Mouse (Mus musculus) spleen, adult 18-20 months (tissue): ENCODE measurements at regions not wholly inside any gene's neighbourhood (a gene's known extent, or its start where the extent isn't known, plus 50 kb on each side); places are given as distances from the start of the nearest gene placed in this dataset.

Source experiments
- DNase-seq, 2 experiments: peaks; one replicate each; pipeline ENCODE4 v3.0.0; 2022; ENCODE audit warnings: mixed read lengths in 2 of 2

GRCm38 (mm10) chr10:95032760-95033716 lies 88.4 kb upstream of the Plxnc1 start:
- no peak for DNase-seq

GRCm38 (mm10) chr10:95031371-95031770 lies 86.7 kb upstream of the Plxnc1 start:
- no peak for DNase-seq

GRCm38 (mm10) chr10:95030801-95031200 lies 86.2 kb upstream of the Plxnc1 start:
- no peak for DNase-seq

GRCm38 (mm10) chr10:95029554-95029953 lies 84.9 kb upstream of the Plxnc1 start:
- no peak for DNase-seq

GRCm38 (mm10) chr10:95025569-95026327 lies 81.1 kb upstream of the Plxnc1 start:
- no peak for DNase-seq

- DNase-seq: no peak
Observed at GRCm38 (mm10) chr10:95021209-95021608, 76.6 kb upstream of the Plxnc1 start.

GRCm38 (mm10) chr10:95016896-95017295 lies 72.3 kb upstream of the Plxnc1 start:
- no peak for DNase-seq

GRCm38 (mm10) chr10:95015298-95015951 lies 70.8 kb upstream of the Plxnc1 start:
- DNase-seq: no peak

GRCm38 (mm10) chr10:95013946-95014345 lies 69.3 kb upstream of the Plxnc1 start:
- no peak for DNase-seq

- no peak for DNase-seq
Observed at GRCm38 (mm10) chr10:95013213-95013915, 68.7 kb upstream of the Plxnc1 start.

- DNase-seq: no peak
Observed at GRCm38 (mm10) chr10:95010333-95010732, 65.7 kb upstream of the Plxnc1 start.

- DNase-seq: no peak
Observed at GRCm38 (mm10) chr10:95009081-95009480, 64.4 kb upstream of the Plxnc1 start.

GRCm38 (mm10) chr10:95004065-95004763 lies 59.6 kb upstream of the Plxnc1 start:
- no peak for DNase-seq

- no peak for DNase-seq
Observed at GRCm38 (mm10) chr10:95003621-95004020, 59.0 kb upstream of the Plxnc1 start.

GRCm38 (mm10) chr10:95001650-95002049 lies 57.0 kb upstream of the Plxnc1 start:
- no peak for DNase-seq

GRCm38 (mm10) chr10:94999716-95000115 lies 55.1 kb upstream of the Plxnc1 start:
- DNase-seq: no peak
